Mouse (Mus musculus) left cerebral cortex, adult 9 months (tissue): ENCODE measurements around the gene D330020A13Rik.

Experiments used
- DNase-seq, 2 experiments: peaks; one replicate each; pipeline ENCODE4 v3.0.0; 2022; ENCODE audit warnings: low spot score in 2 of 2

The D330020A13Rik gene

DNA sequence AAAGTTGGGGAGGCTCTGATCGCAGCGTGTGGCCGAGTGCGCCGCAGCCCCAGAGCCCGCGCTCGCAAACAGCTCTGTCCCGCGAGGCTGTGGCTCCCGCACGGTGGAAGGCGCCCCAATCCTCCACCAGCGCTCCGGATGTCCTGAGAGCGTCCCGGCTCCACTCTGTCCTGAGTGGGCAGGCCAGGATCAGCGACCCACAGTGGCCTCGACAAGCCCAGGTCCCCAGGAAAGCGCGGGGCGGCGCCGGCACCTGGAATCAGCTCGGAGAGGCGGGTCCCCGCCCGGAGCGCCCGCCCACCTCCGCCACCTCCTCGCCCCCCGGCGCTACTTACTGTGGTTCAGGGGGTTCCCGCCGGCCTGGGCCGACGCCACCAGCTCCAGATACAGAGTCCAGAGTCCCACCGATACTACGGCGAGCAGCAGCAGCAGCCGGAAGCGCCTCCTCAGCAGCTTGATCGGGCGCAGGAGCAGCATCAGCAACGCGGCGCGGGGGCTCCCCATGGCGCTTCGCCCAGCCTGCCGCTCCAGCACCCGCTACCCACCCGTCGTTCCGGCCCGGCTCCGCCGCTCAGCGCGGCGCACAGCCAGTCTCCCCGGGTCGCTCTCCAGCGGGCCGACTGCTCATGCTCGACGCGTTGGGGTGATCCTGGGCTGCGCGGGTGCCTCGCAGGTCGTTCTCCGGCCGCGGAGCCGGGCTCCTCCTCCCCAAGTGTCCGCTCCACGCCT, at the start of gene D330020A13Rik, which contains the start of gene B4galnt3:
TSS of gene D330020A13Rik (plus strand) at position 309 of the 729 bp plus-strand sequence.
TSS of gene B4galnt3 (minus strand) at position 504 of the 729 bp plus-strand sequence.
- DNase-seq, result peak in 1 of 2 experiments; percentile 31

- DNase-seq, result no peak
Measured at GRCm38 (mm10) chr6:120246676-120247075, 47.5 kb upstream of the D330020A13Rik start.

DNA sequence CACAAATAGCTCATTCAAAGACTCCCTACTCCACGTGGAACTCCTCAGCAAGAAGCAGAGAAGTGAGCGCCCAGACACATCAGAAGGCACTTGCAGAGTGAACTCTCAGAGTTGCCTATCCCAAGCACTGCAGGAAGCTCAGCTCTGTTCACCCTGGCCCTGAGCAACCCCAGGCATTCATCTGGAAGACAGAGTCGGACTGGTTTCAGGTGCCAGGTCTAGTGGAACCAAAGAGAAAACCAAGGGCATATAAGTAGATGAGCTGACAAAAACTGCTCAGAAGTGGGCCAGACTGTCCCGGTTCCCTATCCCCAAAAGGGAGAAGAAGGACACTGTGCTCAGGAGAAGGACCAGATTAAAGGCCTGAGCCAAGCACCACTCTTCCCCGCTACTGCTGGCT, 44.3 kb upstream of the D330020A13Rik start:
- no peak for DNase-seq

GRCm38 (mm10) chr6:120251010-120251409, 43.2 kb upstream of the D330020A13Rik start:
- DNase-seq, result no peak

DNA sequence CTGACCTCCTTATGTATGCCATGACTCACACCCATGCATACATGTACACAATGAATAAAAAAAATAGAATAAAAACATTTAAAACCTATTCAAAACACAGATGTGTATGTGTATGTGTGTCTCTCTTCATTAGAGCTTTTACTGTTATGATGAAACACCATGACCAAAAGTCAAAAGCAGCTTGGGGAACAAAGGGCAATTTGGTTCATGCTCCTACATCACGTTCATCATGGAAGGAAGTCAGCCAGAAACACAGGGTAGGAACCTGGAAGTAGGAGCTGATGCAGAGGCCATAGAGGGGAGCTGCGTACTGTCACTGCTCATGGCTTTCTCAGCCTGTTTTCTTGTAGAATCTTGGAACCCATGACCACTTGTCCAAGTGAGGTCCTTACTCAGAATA, 41.4 kb upstream of the D330020A13Rik start:
- DNase-seq, result no peak

DNA sequence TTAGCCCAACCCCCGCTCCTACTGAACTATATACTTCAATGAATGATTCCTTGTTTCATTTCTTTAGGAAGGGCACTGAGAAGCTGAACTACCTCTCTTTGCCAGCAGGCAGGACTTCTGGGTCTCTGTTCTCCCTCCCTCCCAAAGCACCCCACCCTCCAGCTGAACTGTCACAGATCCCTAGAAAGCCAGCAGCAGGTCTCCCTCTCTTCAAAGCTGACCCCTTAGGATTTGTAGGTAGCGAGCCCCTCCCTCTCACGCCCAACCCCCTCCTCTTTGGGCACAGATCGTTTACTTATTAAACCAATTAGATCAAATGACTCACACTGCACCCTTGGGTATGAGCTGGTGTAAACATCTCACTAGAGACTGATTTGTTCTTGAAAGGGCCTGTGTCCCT, 39.5 kb upstream of the D330020A13Rik start:
- DNase-seq, result no peak

GRCm38 (mm10) chr6:120255144-120255543, 39.0 kb upstream of the D330020A13Rik start:
- no peak for DNase-seq

DNA sequence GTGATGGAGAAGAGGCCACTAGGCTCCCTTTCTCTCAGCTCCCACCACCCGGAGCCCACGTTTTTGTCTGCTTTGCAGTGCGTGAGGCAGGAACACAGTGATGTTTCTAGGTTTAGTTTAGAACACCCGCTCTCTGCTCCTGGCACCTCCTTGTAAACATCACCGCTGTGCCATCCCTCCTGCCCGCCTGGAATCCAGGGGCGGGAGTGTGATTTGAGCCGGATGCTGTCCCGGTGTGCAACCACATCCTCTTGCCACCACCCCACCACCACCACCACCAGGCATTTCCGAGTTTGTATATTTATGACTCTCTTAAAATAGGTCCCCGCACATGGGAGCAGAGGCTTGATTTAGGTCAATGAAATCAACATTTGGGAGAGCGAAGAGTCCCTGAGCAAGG, 38.5 kb upstream of the D330020A13Rik start:
- DNase-seq, result peak; percentile 8 to 27

DNA sequence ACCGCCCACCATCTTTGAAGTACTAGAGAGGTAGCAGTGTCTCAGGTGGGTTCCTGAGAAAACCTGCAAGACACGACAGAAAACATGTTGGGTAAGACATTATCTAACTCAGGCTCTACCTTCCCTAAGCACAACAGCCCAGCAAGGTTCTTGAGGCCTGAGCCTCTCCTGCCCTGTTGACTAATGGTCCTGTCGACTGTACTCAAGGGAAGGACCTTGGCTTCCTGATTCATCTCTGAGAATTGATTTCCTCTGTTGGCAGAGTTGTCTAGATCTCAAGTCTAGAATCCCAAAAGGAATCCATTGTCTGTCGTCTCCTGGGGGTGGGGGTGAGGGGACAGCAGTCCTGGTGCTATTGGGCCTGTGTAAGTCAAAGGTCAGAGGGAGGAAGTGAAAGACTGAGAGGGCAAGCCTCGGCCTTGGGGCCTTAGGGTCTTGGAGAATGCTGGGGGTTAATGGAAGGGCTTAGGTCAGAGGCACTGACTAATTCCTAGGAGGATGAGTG, 37.7 kb upstream of the D330020A13Rik start:
- no peak for DNase-seq

DNA sequence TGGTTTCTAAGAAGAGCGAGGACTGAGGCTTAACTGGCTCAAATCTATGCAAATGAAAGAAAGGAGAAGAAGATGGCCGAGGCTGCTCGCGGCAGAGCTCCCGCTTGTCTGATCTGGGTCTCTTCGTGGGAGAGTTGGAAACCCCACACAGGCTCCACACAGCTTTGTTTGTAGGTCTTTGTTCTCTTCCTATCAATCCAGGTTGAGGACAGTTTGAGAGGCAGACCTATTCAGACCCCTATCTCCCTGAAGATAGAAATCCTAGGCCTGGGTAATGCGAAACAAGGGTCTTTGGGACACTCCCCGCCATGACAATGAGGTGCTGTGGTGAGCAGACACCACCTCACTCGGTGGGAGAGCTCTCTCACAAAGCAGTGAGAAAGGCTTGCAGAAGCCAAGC, 34.7 kb upstream of the D330020A13Rik start:
- DNase-seq, result no peak

- DNase-seq, result no peak
Measured at GRCm38 (mm10) chr6:120262886-120263531, 31.2 kb upstream of the D330020A13Rik start.

DNA sequence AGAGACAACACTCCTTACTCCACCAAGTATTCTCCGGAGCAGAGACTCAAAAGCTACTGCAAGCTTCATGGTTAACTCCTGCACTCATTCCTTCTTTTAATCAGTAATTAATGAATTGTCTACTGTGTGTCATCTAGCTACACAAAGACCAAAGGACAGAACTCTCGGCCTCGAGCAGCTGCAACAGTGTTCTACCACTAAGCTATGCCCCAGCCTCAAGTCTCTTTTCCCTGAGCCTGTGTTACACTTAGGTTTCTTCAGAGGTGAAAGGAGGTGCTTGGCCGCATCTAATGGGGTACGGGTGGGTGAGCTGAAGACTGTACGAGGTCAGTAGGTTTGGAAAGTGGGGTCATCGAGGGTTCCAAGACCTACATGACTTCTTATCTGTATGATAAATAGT, 30.6 kb upstream of the D330020A13Rik start:
- DNase-seq, result no peak

DNA sequence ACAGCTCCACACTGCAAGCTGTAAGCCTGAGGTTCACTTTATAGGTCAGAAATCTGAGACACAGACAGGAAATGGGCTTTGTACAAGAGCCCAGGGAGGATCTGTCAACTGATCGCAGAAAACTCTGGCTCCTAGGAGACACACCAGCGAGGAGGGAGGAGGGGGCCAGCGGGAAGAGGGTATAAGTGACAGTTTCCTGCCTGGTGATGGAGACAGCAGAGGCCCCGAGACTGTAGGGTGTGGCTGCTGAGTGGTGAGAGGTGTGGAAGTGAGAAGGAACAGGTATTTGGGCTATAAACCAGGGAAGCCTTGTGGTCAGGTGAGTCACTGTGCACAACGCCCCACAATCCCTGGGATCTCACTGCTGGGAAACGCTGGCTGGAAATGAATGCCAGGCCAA, 30.0 kb upstream of the D330020A13Rik start:
- DNase-seq, result no peak

- no peak for DNase-seq
Measured at GRCm38 (mm10) chr6:120274181-120274580, 20.0 kb upstream of the D330020A13Rik start.

DNA sequence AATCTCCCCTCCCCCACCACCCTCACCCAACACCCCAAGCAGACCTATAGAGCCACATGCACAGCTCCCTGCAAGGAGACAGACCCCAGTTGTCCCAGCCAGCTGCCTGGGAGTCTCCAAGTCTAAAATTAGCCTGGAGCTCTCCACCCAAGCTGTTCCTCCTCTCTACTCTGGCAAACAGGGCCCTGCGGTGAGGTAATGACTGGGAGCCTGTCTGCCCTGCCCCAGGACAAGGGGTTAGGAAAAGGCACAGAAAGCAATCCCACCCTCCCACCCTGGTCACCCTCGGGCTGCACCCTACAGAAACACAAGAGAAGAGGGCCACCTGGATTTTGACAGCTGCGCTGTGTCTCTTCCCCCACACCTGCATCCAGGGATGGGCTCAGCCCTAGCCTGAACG, 19.3 kb upstream of the D330020A13Rik start:
- DNase-seq, result no peak

DNA sequence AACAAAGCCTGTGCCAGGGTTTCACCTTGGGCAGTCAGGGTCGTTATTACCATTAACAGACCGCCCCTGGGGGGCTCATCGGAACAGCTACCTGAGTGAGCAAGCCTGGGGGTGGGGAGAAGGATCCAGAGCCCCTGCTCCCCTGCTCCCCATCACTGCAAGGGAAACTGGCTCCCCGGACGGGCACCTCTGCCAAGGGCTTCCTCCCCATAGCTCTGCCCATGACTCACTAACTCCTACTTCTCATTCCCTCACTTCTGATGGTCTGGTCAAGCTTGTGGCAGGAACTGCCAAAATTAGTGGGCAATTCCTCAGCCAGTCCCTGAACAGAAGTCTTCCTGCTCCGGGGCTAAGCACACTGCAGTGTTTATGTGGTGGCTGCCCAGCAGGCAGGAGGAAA, 18.9 kb upstream of the D330020A13Rik start:
- DNase-seq, result no peak

DNA sequence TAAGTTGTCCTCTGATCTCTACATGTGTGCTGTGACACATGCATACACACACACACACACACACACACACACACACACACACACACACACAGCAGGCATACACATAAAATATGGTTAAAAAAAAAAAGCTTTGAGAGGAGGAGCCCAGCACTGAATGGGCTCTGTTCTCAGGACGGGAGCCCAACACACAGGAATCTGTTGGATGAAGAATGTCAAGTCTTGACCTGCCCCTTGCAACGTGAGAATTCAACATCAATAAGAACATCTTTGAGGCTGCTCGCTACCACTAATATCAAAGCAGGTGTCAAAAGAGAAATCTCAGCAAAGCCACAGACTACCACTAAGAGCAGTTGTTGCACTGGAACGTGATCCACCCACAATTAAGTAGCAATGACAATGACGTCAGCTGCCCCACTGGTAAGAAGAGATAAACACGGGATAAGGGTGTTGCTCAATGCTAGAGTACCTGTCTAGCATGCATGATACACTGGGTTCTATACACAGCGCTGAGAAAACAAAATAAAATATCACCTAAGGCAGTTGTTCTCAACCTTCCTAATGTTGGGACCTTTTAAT, 17.2 kb upstream of the D330020A13Rik start:
- DNase-seq, result no peak

- no peak for DNase-seq
Measured at GRCm38 (mm10) chr6:120287279-120287678, 6.9 kb upstream of the D330020A13Rik start.

DNA sequence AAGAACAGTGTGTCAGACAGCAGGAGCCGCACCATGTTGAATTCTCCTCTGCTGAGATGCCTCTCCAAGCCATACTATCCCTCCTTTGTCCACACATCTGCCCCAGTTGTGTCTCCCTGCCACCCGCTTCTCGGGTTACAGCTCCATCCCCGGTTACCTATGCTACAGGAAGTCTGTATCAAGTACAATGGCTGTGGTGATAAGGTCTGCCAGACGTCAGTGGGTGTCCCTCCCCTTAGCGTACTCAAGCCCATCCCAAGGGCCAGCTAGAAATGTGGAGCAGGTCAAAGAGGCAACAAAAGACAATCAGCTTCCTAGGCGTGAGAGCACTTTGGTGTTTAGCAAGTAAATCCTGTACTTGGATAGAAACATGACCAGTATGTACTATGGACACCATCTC, 5.6 kb upstream of the D330020A13Rik start:
- DNase-seq, result no peak

GRCm38 (mm10) chr6:120289430-120289829, 4.7 kb upstream of the D330020A13Rik start:
- no peak for DNase-seq

DNA sequence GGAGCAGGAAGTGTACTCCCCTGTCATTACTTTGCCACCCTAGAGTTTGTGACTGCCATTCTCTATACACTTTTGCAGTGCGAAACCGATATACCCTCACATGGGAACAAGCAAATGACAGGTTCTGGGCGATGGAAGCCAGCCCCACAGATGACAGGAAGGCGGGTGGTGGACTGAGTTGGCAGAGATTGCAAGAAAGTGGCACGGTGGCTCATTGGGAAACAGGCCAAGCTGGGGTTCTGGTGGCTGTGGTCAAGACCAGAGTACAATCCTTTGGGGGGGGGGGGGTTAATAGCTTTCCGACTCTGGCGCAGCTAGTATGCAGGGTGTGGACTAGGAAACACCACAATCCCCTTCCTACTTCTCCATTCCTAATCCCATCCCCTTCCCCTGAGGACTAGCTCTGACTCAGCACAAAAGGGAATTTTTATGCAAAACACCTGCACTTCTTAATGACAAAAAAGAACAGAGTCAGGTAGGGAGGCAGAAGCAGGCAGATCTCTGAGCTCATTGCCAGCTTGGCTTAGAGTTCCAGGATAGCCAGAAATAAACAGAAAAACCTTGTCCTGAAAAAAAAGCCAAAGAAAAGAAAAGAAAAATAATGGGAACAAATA, 2.7 kb upstream of the D330020A13Rik start:
- no peak for DNase-seq

GRCm38 (mm10) chr6:120294785-120295133, 595 bp downstream of the D330020A13Rik start:
- peak; percentile 9 to 31 for DNase-seq
